Mouse (Mus musculus) MEL (cell line): ENCODE results near the gene Klhdc8a. TPM values are rescaled to one million over a fixed set of nuclear protein-coding genes. Genes with fewer than 3 reads are reported as not detected.

Source experiments
- DNase-seq: peaks from one replicate; pipeline ENCODE4 v3.0.0; 2011; ENCODE audit warnings: low read depth, low spot score
- H3K27ac ChIP-seq: 2 replicates; pipeline ENCODE4 v1.5.1; 2012; ENCODE audit warnings: low read depth, mild to moderate bottlenecking, control low read depth, low read length, moderate library complexity; ENCODE audit not compliant: control insufficient read depth
- H3K27me3 ChIP-seq, 2 experiments: fragments of 150-350 bp in 1 of 2; sonication (generic) in 1 of 2; 2 replicates each; pipeline ENCODE4 v1.6.1; 2012; ENCODE audit warnings: low read length in 2 of 2, mild to moderate bottlenecking in 2 of 2, improper control_type of control experiment in 1 of 2, moderate library complexity in 1 of 2; ENCODE audit not compliant: insufficient read depth in 2 of 2, control insufficient read depth in 1 of 2
- H3K36me3 ChIP-seq, 2 experiments: 2 replicates each; pipeline ENCODE4 v1.6.1; 2012 to 2014; ENCODE audit warnings: low read length in 2 of 2, improper control_type of control experiment in 1 of 2, inconsistent platforms in 1 of 2, mild to moderate bottlenecking in 1 of 2; ENCODE audit not compliant: insufficient read depth in 2 of 2, control insufficient read depth in 1 of 2
- H3K4me1 ChIP-seq, 2 experiments: fragments of 150-350 bp in 1 of 2; sonication (generic) in 1 of 2; 2 replicates each; pipeline ENCODE4 v1.6.1; 2012; ENCODE audit warnings: low read length in 2 of 2, improper control_type of control experiment in 1 of 2, mild to moderate bottlenecking in 1 of 2; ENCODE audit not compliant: insufficient read depth in 2 of 2, control insufficient read depth in 1 of 2
- H3K4me3 ChIP-seq, 2 experiments: fragments of 150-350 bp in 1 of 2; sonication (generic) in 1 of 2; 2 replicates each; pipeline ENCODE4 v1.5.1; 2012; ENCODE audit warnings: low read depth in 2 of 2, low read length in 2 of 2, mild to moderate bottlenecking in 2 of 2, moderate library complexity in 2 of 2, control low read depth in 1 of 2, improper control_type of control experiment in 1 of 2; ENCODE audit not compliant: control insufficient read depth in 1 of 2, insufficient read depth in 1 of 2
- H3K79me2 ChIP-seq: 2 replicates; pipeline ENCODE4 v1.6.1; 2012; ENCODE audit warnings: mild to moderate bottlenecking, low read length, moderate library complexity; ENCODE audit not compliant: control insufficient read depth, poor library complexity, insufficient read depth
- H3K9ac ChIP-seq: 2 replicates; pipeline ENCODE4 v1.6.1; 2012; ENCODE audit warnings: low read depth, mild to moderate bottlenecking, control low read depth, low read length, moderate library complexity; ENCODE audit not compliant: control insufficient read depth, poor library complexity, severe bottlenecking
- H3K9me3 ChIP-seq: fragments of 150-350 bp; sonication (generic); replicated peaks from 2 replicates; pipeline ENCODE4 v1.6.1; 2012; ENCODE audit warnings: mild to moderate bottlenecking, low read length, improper control_type of control experiment, moderate library complexity; ENCODE audit not compliant: insufficient read depth
- BHLHE40 ChIP-seq: IDR thresholded peaks from 2 replicates; pipeline ENCODE4 v1.6.1; 2012; ENCODE audit warnings: low read depth, mild to moderate bottlenecking, inconsistent platforms, low read length, improper control_type of control experiment, borderline replicate concordance
- CHD1 ChIP-seq: IDR thresholded peaks from 2 replicates; pipeline ENCODE4 v1.6.1; 2012; ENCODE audit warnings: low read depth, mild to moderate bottlenecking, inconsistent platforms, low read length, improper control_type of control experiment
- CHD2 ChIP-seq: IDR thresholded peaks from 2 replicates; pipeline ENCODE4 v1.6.1; 2011; ENCODE audit warnings: low read length, improper control_type of control experiment
- CTCF ChIP-seq, 3 experiments: IDR thresholded peaks in 2 of 3; conservative IDR thresholded peaks in 1 of 3; 2 replicates each; pipeline ENCODE4 v1.5.1; 2011 to 2012; ENCODE audit warnings: low read length in 3 of 3, low read depth in 2 of 3, mild to moderate bottlenecking in 2 of 3, improper control_type of control experiment in 1 of 3, inconsistent platforms in 1 of 3, mixed read lengths in 1 of 3, moderate library complexity in 1 of 3; ENCODE audit not compliant: control insufficient read depth in 1 of 3, insufficient read depth in 1 of 3, poor library complexity in 1 of 3, severe bottlenecking in 1 of 3
- E2F4 ChIP-seq: IDR thresholded peaks from 2 replicates; pipeline ENCODE4 v1.6.1; 2011; ENCODE audit warnings: low read depth, low read length, improper control_type of control experiment, borderline replicate concordance
- ELF1 ChIP-seq: IDR thresholded peaks from 2 replicates; pipeline ENCODE4 v1.6.1; 2014; ENCODE audit warnings: low read depth, mild to moderate bottlenecking, inconsistent platforms, low read length, improper control_type of control experiment, moderate library complexity
- EP300 ChIP-seq, 2 experiments: IDR thresholded peaks; 2 replicates each; pipeline ENCODE4 v1.6.1; 2011; ENCODE audit warnings: improper control_type of control experiment in 2 of 2, low read length in 2 of 2, low read depth in 1 of 2, mild to moderate bottlenecking in 1 of 2
- ETS1 ChIP-seq: IDR thresholded peaks from 2 replicates; pipeline ENCODE4 v1.6.1; 2012; ENCODE audit warnings: low read depth, mild to moderate bottlenecking, inconsistent platforms, low read length, improper control_type of control experiment, moderate library complexity
- GATA1 ChIP-seq: IDR thresholded peaks from 2 replicates; pipeline ENCODE4 v1.6.1; 2011; ENCODE audit warnings: low read depth, low read length, improper control_type of control experiment
- HCFC1 ChIP-seq: IDR thresholded peaks from 2 replicates; pipeline ENCODE4 v1.6.1; 2012; ENCODE audit warnings: low read depth, mild to moderate bottlenecking, inconsistent platforms, low read length, improper control_type of control experiment, moderate library complexity
- JUND ChIP-seq: IDR thresholded peaks from 2 replicates; pipeline ENCODE4 v1.6.1; 2011; ENCODE audit warnings: low read depth, mild to moderate bottlenecking, improper control_type of control experiment, low read length
- KAT2A ChIP-seq: conservative IDR thresholded peaks from 2 replicates; pipeline ENCODE4 v1.6.1; 2012; ENCODE audit warnings: low read depth, low read length, improper control_type of control experiment, inconsistent platforms
- MAFK ChIP-seq: IDR thresholded peaks from 2 replicates; pipeline ENCODE4 v1.6.1; 2011; ENCODE audit warnings: low read depth, mild to moderate bottlenecking, low read length, improper control_type of control experiment, borderline replicate concordance
- MAX ChIP-seq: IDR thresholded peaks from 2 replicates; pipeline ENCODE4 v1.6.1; 2011; ENCODE audit warnings: low read length, improper control_type of control experiment
- MEF2A ChIP-seq: IDR thresholded peaks from 2 replicates; pipeline ENCODE4 v1.6.1; 2014; ENCODE audit warnings: low read depth, mild to moderate bottlenecking, inconsistent platforms, low read length, improper control_type of control experiment; ENCODE audit not compliant: poor library complexity, insufficient replicate concordance, severe bottlenecking; ENCODE audit errors: extremely low read depth
- MXI1 ChIP-seq: IDR thresholded peaks from 2 replicates; pipeline ENCODE4 v1.6.1; 2011; ENCODE audit warnings: mild to moderate bottlenecking, low read depth, low read length, improper control_type of control experiment
- MYB ChIP-seq: IDR thresholded peaks from 2 replicates; pipeline ENCODE4 v1.6.1; 2011; ENCODE audit warnings: mild to moderate bottlenecking, low read depth, low read length, improper control_type of control experiment
- MYC ChIP-seq: IDR thresholded peaks from 2 replicates; pipeline ENCODE4 v1.6.1; 2011; ENCODE audit warnings: low read depth, mild to moderate bottlenecking, low read length, improper control_type of control experiment, moderate library complexity
- NELFE ChIP-seq: IDR thresholded peaks from 2 replicates; pipeline ENCODE4 v1.6.1; 2011; ENCODE audit warnings: low read depth, low read length, improper control_type of control experiment
- NRF1 ChIP-seq: IDR thresholded peaks from 2 replicates; pipeline ENCODE4 v1.6.1; 2014; ENCODE audit warnings: low read depth, mild to moderate bottlenecking, inconsistent platforms, low read length, improper control_type of control experiment, moderate library complexity; ENCODE audit not compliant: poor library complexity, insufficient read depth, severe bottlenecking
- POLR2A ChIP-seq, 2 experiments: IDR thresholded peaks; 2 replicates each; pipeline ENCODE4 v1.6.1; 2011 to 2012; ENCODE audit warnings: low read length in 2 of 2, mild to moderate bottlenecking in 2 of 2, control low read depth in 1 of 2, improper control_type of control experiment in 1 of 2, low read depth in 1 of 2, moderate library complexity in 1 of 2; ENCODE audit not compliant: control insufficient read depth in 1 of 2, insufficient read depth in 1 of 2, poor library complexity in 1 of 2
- POLR2AphosphoS2 ChIP-seq: IDR thresholded peaks from 2 replicates; pipeline ENCODE4 v1.6.1; 2011; ENCODE audit warnings: low read length, improper control_type of control experiment
- POLR2AphosphoS5 ChIP-seq: IDR thresholded peaks from 2 replicates; pipeline ENCODE4 v1.6.1; 2012; ENCODE audit warnings: low read depth, borderline replicate concordance, mild to moderate bottlenecking, inconsistent platforms, low read length, moderate library complexity, mixed read lengths
- RAD21 ChIP-seq: IDR thresholded peaks from 2 replicates; pipeline ENCODE4 v1.6.1; 2011; ENCODE audit warnings: mild to moderate bottlenecking, low read depth, low read length, improper control_type of control experiment
- RCOR1 ChIP-seq: IDR thresholded peaks from 2 replicates; pipeline ENCODE4 v1.6.1; 2012; ENCODE audit warnings: low read depth, mild to moderate bottlenecking, inconsistent platforms, low read length, improper control_type of control experiment
- SIN3A ChIP-seq: IDR thresholded peaks from 2 replicates; pipeline ENCODE4 v1.6.1; 2012; ENCODE audit warnings: low read length, improper control_type of control experiment, inconsistent platforms
- TAL1 ChIP-seq: IDR thresholded peaks from 2 replicates; pipeline ENCODE4 v1.6.1; 2012; ENCODE audit warnings: mild to moderate bottlenecking, inconsistent platforms, low read length, moderate library complexity, mixed read lengths
- TBP ChIP-seq: IDR thresholded peaks from 2 replicates; pipeline ENCODE4 v1.8.0; 2011; ENCODE audit warnings: low read depth, low read length, improper control_type of control experiment
- UBTF ChIP-seq: IDR thresholded peaks from 2 replicates; pipeline ENCODE4 v1.6.1; 2012; ENCODE audit warnings: low read depth, mild to moderate bottlenecking, inconsistent platforms, low read length, improper control_type of control experiment, moderate library complexity, borderline replicate concordance; ENCODE audit not compliant: insufficient read depth
- USF1 ChIP-seq: IDR thresholded peaks from 2 replicates; pipeline ENCODE4 v1.6.1; 2014; ENCODE audit warnings: low read depth, mild to moderate bottlenecking, inconsistent platforms, low read length, improper control_type of control experiment, moderate library complexity
- USF2 ChIP-seq, 2 experiments: IDR thresholded peaks; 2 replicates each; pipeline ENCODE4 v1.6.1; 2011 to 2012; ENCODE audit warnings: improper control_type of control experiment in 2 of 2, low read length in 2 of 2, borderline replicate concordance in 1 of 2, inconsistent platforms in 1 of 2, low read depth in 1 of 2, mild to moderate bottlenecking in 1 of 2; ENCODE audit not compliant: insufficient read depth in 1 of 2
- ZC3H11A ChIP-seq: IDR thresholded peaks from 2 replicates; pipeline ENCODE4 v1.6.1; 2012; ENCODE audit warnings: low read depth, mild to moderate bottlenecking, inconsistent platforms, low read length, improper control_type of control experiment
- ZKSCAN1 ChIP-seq: IDR thresholded peaks from 2 replicates; pipeline ENCODE4 v1.6.1; 2012; ENCODE audit warnings: low read depth, mild to moderate bottlenecking, inconsistent platforms, low read length, improper control_type of control experiment, moderate library complexity
- ZMIZ1 ChIP-seq: IDR thresholded peaks from 2 replicates; pipeline ENCODE4 v1.6.1; 2012; ENCODE audit warnings: low read depth, mild to moderate bottlenecking, inconsistent platforms, low read length, improper control_type of control experiment, moderate library complexity
- ZNF384 ChIP-seq: IDR thresholded peaks from 2 replicates; pipeline ENCODE4 v1.6.1; 2012; ENCODE audit warnings: low read depth, mild to moderate bottlenecking, inconsistent platforms, low read length, improper control_type of control experiment
- polyA plus RNA-seq, 2 experiments: library from polyadenylated mRNA; stranded (reverse) in 1 of 2; unstranded in 1 of 2; fragments of >175 nt in 1 of 2; fragments of >200 nt in 1 of 2; gene quantifications; 2 replicates each; pipeline versions ENCODE4 v1.2.1 to v1.2.4; 2012; ENCODE audit warnings: low replicate concordance in 2 of 2, low read depth in 1 of 2; ENCODE audit not compliant: insufficient read length in 2 of 2, insufficient read depth in 1 of 2, missing spikeins in 1 of 2
- total RNA-seq: library from RNA; depleted of rRNA; stranded (reverse); fragments of 300-350 nt; gene quantifications from 2 replicates; pipeline ENCODE4 v1.2.3, GENCODE M21; 2012

Gene Klhdc8a
- total and polyA plus RNA-seq, 3 experiments, result not detected

- peaks cover 0 to 33% of the 10 kb centered on the region in 2 experiments; a peak in 2 of 4 replicates for H3K36me3 ChIP-seq
- H3K27ac ChIP-seq, result peak overlapping the region; percentile 97
- no peaks in the 10 kb centered on the region for H3K27me3 ChIP-seq
- peak; percentile 98 for DNase-seq
- H3K4me3 ChIP-seq, result peak overlapping the region; percentile 31 to 33
- peaks cover 8 to 41% of the 10 kb centered on the region in 2 experiments for H3K4me1 ChIP-seq
- peak overlapping the region; percentile 52 for H3K9ac ChIP-seq
- H3K79me2 ChIP-seq, result no peaks in the 10 kb centered on the region
- no peaks in the 10 kb centered on the region for H3K9me3 ChIP-seq
- TF ChIP-seq TBP, result peak; percentile 87
- peak; percentile 67; the same call in 1 of the 2 replicates for TF ChIP-seq HCFC1
- TF ChIP-seq CHD1, result no peak
- peak; percentile 90 for TF ChIP-seq SIN3A
- no peak; the same call in 1 of the 2 replicates for TF ChIP-seq USF1
- TF ChIP-seq EP300 (IDR thresholded peaks at IDR 0.05; ENCODE audit: low read depth in 1 of 2, low read length in 2 of 2), result peak; percentile 96 to 98
- TF ChIP-seq POLR2AphosphoS5, result no peak
- no peak for TF ChIP-seq ZC3H11A
- TF ChIP-seq KAT2A, result peak; percentile 40; the same call in 1 of the 2 replicates
- no peak for TF ChIP-seq POLR2AphosphoS2
- peak; percentile 97 for TF ChIP-seq ETS1
- no peak for TF ChIP-seq UBTF
- peak; percentile 52 for TF ChIP-seq TAL1
- TF ChIP-seq GATA1, result peak; percentile 94
- no peak for TF ChIP-seq CTCF (IDR thresholded peaks at IDR 0.05 in 2 of 3, conservative IDR thresholded peaks at IDR 0.05 in 1 of 3; ENCODE audit: control insufficient read depth in 1 of 3, insufficient read depth in 1 of 3, low read depth in 2 of 3, low read length in 3 of 3, poor library complexity in 1 of 3, severe bottlenecking in 1 of 3)
- TF ChIP-seq ZKSCAN1, result no peak; the same call in 1 of the 2 replicates
- TF ChIP-seq BHLHE40, result peak; percentile 77
- TF ChIP-seq ZMIZ1, result no peak; the same call in 1 of the 2 replicates
- no peak for TF ChIP-seq NRF1
- no peak for TF ChIP-seq RAD21
- TF ChIP-seq RCOR1, result peak; percentile 95
- no peak for TF ChIP-seq ZNF384
- 0 out of 2 replicates have a peak, but pooled peaks have one; percentile 18 for TF ChIP-seq MYB
- TF ChIP-seq USF2 (IDR thresholded peaks at IDR 0.05; ENCODE audit: borderline replicate concordance in 1 of 2, insufficient read depth in 1 of 2, low read depth in 1 of 2, low read length in 2 of 2), result no peak
- peak; percentile 70 for TF ChIP-seq MXI1
- TF ChIP-seq ELF1, result peak; percentile 89
- TF ChIP-seq MYC, result no peak; the same call in 1 of the 2 replicates
- peak; percentile 82 for TF ChIP-seq JUND
- no peak for TF ChIP-seq E2F4
- peak; percentile 84 for TF ChIP-seq CHD2
- TF ChIP-seq MAX, result peak; percentile 76
- no peak for TF ChIP-seq MEF2A
- peak in 1 of 2 experiments; percentile 60; a peak in 2 of 4 replicates for TF ChIP-seq POLR2A (IDR thresholded peaks at IDR 0.05; ENCODE audit: control insufficient read depth in 1 of 2, insufficient read depth in 1 of 2, low read depth in 1 of 2, low read length in 2 of 2, poor library complexity in 1 of 2)
- TF ChIP-seq NELFE, result peak; percentile 33
- 0 out of 2 replicates have a peak, but pooled peaks have one; percentile 34 for TF ChIP-seq MAFK
These were observed 43.5 kb downstream of the Klhdc8a start for GRCm38 (mm10) chr1:132341731-132342501.
